ENCODE assay signal across 30 mouse cellular contexts in the genomic region with DNA sequence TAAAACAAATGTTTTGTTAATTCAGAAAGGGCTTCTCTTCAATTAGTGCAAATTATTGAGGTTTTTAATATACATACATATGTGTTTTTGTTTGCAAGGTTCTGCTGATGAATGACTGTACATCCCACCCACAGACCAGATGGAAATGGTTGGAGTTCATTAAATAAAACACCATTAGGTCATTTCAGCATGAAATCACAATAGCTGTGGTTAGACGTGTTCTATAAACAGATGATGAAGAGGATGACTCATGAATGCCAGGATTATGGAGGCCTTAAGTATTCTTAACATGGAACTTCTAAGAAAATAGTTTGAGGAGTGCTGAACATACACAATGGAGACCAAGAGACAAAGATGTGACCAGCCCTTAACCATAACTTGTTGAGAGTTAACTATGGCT.
DNase-seq lines count a peak whose midpoint lies in the region; ATAC-seq lines count a peak whose summit lies in the region.
"Had no signal": no experiment of that assay in that cellular context is flagged by ENCODE, and none has a peak within 500 bp of the region (broad histone marks: within the 10 kb centered on the region; RNA-seq: fewer than 3 reads in every experiment).

No protein-coding gene starts in this region.

- H3K36me3 ChIP-seq in hindbrain, embryonic 12.5 days = no peaks in the 10 kb centered on the region
- no peaks in the 10 kb centered on the region for H3K36me3 ChIP-seq in midbrain, embryonic 13.5 days
- H3K36me3 ChIP-seq: embryonic facial prominence, embryonic 12.5 days; embryonic facial prominence, embryonic 15.5 days; forebrain, embryonic 12.5 days; G1E; heart, embryonic 10.5 days; heart, embryonic 13.5 days; hindbrain, embryonic 13.5 days had no signal

- H3K9me3 ChIP-seq in hindbrain, embryonic 12.5 days (replicated peaks) = no peaks in the 10 kb centered on the region
- H3K9me3 ChIP-seq in midbrain, embryonic 13.5 days = no peaks in the 10 kb centered on the region
- H3K9me3 ChIP-seq: embryonic facial prominence, embryonic 12.5 days; embryonic facial prominence, embryonic 15.5 days; forebrain, embryonic 12.5 days; G1E; heart, embryonic 10.5 days; heart, embryonic 13.5 days; hindbrain, embryonic 13.5 days had no signal

- no peak overlapping the region for H3K4me2 ChIP-seq in hindbrain, embryonic 12.5 days (replicated peaks)
- no peak overlapping the region for H3K4me2 ChIP-seq in midbrain, embryonic 13.5 days (replicated peaks)
- H3K4me2 ChIP-seq: embryonic facial prominence, embryonic 12.5 days; embryonic facial prominence, embryonic 15.5 days; forebrain, embryonic 12.5 days; heart, embryonic 13.5 days; hindbrain, embryonic 13.5 days had no signal

- peak; percentile 4 for DNase-seq in layer of hippocampus, adult 9-11 months
- DNase-seq in layer of hippocampus, adult 9-10 months (ENCODE audit: low spot score) = no peak
- DNase-seq in Muller cell, postnatal 12 days (ENCODE audit: inconsistent ontology term) = peak; percentile 68
- peak; percentile 24 for DNase-seq in brain, adult 2 months (ENCODE audit: low read depth, low spot score)
- DNase-seq in natural killer cell, adult 2 months (ENCODE audit: low spot score in 2 of 2) = no peak
- DNase-seq in kidney, postnatal 14 days = no peak
- DNase-seq: adrenal gland, postnatal 10 days; adrenal gland, postnatal 36 days; cerebellum, adult 11 months; cerebellum, adult 2 months; cerebellum, adult 9-11 months; cerebellum, postnatal 25 days; gastrocnemius, postnatal 10 days; gastrocnemius, postnatal 36 days; heart, adult 2 months; heart, postnatal 14 days had no signal

- no peak overlapping the region for H3K27ac ChIP-seq in hindbrain, embryonic 12.5 days
- no peak overlapping the region for H3K27ac ChIP-seq in midbrain, embryonic 13.5 days
- H3K27ac ChIP-seq: embryonic facial prominence, embryonic 12.5 days; embryonic facial prominence, embryonic 15.5 days; forebrain, embryonic 12.5 days; heart, adult 2 months; heart, embryonic 10.5 days; heart, embryonic 13.5 days; hindbrain, embryonic 13.5 days had no signal

- no peak for ATAC-seq in hindbrain, embryonic 12.5 days (ENCODE audit: low FRiP score)
- ATAC-seq in midbrain, embryonic 13.5 days = no peak
- ATAC-seq: forebrain, embryonic 16.5 days; hindbrain, embryonic 16.5 days; intestine, embryonic 16.5 days had no signal

- no peaks in the 10 kb centered on the region for H3K27me3 ChIP-seq in hindbrain, embryonic 12.5 days
- H3K27me3 ChIP-seq in midbrain, embryonic 13.5 days = no peaks in the 10 kb centered on the region
- H3K27me3 ChIP-seq: CH12.LX; embryonic facial prominence, embryonic 12.5 days; embryonic facial prominence, embryonic 15.5 days; forebrain, embryonic 12.5 days; heart, embryonic 13.5 days; hindbrain, embryonic 13.5 days had no signal

- H3K9ac ChIP-seq in hindbrain, embryonic 12.5 days = no peak overlapping the region
- H3K9ac ChIP-seq in midbrain, embryonic 13.5 days (replicated peaks) = no peak overlapping the region
- H3K9ac ChIP-seq: embryonic facial prominence, embryonic 12.5 days; embryonic facial prominence, embryonic 15.5 days; forebrain, embryonic 12.5 days; heart, embryonic 13.5 days; hindbrain, embryonic 13.5 days had no signal

- WGBS in hindbrain, embryonic 12.5 days = 74% methylated on average over 1 of the region's 1 CpGs
- 61% methylated on average over 1 of the region's 1 CpGs for WGBS in midbrain, embryonic 13.5 days

- no peaks in the 10 kb centered on the region for H3K4me1 ChIP-seq in hindbrain, embryonic 12.5 days
- no peaks in the 10 kb centered on the region for H3K4me1 ChIP-seq in midbrain, embryonic 13.5 days (replicated peaks)
- H3K4me1 ChIP-seq: embryonic facial prominence, embryonic 12.5 days; embryonic facial prominence, embryonic 15.5 days; forebrain, embryonic 12.5 days; heart, embryonic 10.5 days; heart, embryonic 13.5 days; hindbrain, embryonic 13.5 days had no signal

- no peak overlapping the region for H3K4me3 ChIP-seq in hindbrain, embryonic 12.5 days
- H3K4me3 ChIP-seq in midbrain, embryonic 13.5 days (replicated peaks) = no peak overlapping the region
- H3K4me3 ChIP-seq: embryonic facial prominence, embryonic 12.5 days; embryonic facial prominence, embryonic 15.5 days; erythroblast, embryonic 14.5 days; forebrain, embryonic 12.5 days; heart, adult 2 months; heart, embryonic 10.5 days; heart, embryonic 13.5 days; hindbrain, embryonic 13.5 days had no signal

Comparison
In these comparisons a context has a peak if more than half of its experiments do, and no peak if none do; other contexts are left out.
1. DNase-seq: peak in layer of hippocampus, adult 9-11 months (single experiment), Muller cell, postnatal 12 days (single experiment) and brain, adult 2 months (single experiment); none in layer of hippocampus, adult 9-10 months (single experiment), natural killer cell, adult 2 months (0 of 2) and kidney, postnatal 14 days (single experiment).